Mouse (Mus musculus): ENCODE results near the gene Cfap298. TPM values are rescaled to one million over a fixed set of nuclear protein-coding genes. Genes with fewer than 3 reads are reported as not detected.
A peak's percentile ranks its signal among the peaks of the same experiment; 100 is the strongest.

Gene Cfap298
- total RNA-seq, 2 experiments from 2014 or later: 25.8 to 30.1 TPM

DNA sequence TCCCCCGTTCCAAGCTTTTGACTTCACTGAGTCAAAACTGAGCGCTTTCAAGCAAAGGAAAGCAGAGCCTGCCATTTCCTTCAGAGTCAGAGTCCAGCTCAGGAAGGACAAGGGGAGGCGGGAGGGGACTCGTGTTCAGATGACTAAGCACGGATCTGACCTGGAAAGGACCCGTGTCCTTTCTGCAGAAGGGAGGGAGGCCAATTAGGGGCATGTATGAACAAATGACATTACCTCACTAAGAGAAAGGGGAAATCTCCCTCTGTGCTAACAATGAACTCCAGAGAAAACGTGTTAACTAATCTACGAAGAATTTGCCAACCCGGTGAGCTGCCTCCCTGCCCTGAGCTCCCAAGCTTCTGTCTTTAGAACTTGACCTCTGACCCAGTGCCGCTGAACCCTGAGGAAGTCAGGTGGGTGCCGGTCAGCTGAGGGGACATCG, 18.9 kb downstream of the Cfap298 start:
- peak; percentile 62 to 78 for DNase-seq

DNA sequence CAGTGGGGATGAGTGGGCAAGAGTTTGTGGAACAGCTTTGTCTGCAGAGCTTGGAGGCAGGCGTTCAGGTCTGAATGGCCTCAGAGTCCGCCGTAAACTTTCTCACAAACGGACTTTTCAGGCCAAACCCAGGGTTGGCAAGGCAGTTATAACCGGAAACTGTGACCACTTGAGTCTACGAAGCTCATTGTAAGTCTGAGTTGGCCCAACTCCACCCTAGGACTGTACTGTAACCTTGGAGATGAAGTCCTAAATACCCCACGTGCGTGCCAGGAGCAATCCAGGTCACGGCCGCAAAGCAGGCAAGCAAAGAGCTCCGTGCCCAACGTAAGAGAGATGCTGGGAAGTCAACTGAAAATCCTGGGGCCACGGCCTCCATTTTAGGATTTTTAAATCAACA, 23.1 kb downstream of the Cfap298 start:
- peak in 1 of 2 experiments; percentile 24 for DNase-seq

DNA sequence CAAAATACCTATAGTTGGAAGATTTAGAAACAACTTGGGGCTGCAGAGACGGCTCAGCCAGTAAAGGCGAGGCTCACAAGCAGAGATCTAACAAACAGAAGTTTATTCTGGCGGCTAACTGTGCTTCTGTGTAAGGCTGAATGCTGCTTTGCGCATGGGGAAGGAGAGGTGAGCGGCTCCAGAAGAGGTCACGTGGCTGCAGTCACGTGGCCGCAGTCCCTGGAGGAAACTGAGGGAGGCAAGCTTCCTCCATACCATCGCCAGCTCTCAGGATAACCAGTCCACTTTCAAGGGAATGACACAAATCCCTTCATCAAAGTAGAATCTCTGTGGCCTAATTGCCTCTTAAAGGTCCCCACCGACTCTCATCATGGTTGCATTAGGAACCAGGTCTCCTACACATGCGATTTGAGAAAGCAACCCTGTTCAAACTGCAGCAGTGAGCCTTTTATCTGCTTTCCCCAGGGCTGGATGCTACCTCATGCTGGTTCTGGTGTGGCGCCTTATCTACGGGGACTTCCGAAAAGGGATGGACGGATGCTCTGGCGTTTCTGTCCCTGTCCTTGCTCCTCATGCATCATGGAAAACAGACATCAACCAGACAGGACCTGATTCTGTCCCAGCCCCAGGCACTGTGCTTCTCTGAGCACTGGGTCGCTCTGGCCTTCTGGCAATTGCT, 23.9 kb downstream of the Cfap298 start:
- peak; percentile 52 to 56 for DNase-seq

DNA sequence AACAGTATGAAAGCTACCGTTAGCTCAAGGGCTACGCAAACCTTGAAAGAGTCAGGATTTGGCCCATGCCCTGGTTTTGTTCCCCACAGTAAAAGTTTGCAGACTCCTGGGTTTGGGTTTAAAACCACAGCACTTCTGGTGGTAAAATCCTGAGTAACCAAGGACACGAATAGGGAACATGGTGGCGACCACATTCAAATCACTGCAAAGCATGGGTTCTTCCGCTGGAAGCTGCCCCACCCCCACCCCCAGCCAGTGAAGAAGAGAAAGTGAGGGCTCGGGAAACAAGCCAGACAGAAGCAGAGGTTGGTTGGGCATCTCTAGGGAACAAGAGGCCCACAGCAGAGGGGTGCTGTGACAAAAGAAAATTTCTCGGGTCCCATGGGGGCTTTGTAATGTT, 27.7 kb downstream of the Cfap298 start:
- no peak for DNase-seq

DNA sequence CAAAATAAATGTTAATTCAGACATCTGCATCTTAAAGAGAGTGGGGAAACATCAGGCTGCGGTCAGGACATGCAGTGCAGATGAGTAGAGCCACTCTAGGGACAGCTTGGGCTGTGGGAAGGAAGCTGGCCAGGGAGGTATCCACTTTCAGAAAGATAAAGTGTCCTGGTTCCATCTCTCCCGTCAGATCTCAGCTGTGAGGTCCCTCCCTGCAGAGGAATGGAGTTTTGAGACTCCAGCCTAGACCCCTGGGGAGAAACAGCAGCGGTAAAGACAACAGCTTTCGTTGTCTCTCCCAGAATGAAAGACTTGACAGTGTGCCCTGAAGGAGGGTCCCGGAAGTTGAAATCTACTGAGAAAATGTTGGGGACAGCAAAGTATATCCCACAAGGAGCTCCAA, 31.6 kb downstream of the Cfap298 start:
- no peak for DNase-seq

DNA sequence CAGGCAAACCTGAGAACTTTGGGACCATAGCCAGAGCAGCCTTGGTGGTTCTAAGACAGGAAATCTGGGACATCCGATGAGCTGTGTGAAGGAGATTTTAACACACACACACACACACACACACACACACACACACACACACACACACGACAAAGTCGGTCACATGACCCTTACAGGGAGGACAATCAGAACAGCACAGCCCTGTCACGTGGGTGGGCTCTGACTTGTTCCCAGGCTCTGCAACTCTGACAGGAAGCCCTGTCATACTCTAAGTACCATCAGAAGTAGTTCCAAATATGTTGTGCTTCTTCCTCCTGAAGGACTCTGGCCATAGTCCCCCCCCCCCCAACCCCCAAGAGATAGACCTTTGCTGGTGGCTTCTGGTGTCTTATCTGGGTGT, 33.5 kb downstream of the Cfap298 start:
- DNase-seq: peak; percentile 26 to 49

DNA sequence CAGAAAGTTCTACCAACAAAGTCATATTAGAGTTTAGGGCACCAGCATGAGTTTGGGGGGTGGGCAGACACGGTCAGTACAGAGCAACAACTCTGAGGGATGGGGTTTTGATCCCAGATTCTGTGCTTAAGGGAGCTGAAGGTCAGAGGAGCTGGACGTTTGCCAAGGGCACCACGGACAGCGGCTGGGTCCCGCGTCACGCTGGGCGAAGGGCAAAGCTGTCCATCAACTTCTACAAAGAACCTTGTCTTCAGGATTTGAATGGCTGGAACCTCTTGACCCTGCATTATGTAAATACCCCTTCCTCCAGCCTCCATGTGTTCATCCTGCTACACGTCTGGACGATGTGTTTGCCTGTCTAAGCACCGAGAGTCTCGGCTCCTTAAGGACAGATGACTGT, 35.4 kb downstream of the Cfap298 start:
- no peak for DNase-seq

DNA sequence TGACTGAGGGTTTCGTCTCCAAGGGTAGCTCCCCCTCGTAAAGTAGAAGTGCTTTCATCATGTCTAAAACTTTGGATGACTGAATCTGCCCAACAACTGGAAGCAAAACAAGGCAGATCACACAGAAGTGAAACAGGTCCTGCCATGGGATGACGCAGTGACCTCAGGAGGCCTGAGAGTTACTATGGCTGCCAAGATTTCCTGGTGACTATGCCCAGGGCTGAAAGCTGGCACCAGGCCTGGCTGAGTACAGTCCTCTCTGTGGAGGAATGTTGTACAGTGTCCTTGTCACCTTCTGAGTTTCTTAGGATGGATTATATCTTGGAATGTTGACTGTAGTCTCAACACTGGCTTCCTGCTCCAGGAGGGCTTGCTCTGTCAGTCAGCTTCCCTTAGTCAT, 37.3 kb downstream of the Cfap298 start:
- DNase-seq: peak; percentile 71 to 76

DNA sequence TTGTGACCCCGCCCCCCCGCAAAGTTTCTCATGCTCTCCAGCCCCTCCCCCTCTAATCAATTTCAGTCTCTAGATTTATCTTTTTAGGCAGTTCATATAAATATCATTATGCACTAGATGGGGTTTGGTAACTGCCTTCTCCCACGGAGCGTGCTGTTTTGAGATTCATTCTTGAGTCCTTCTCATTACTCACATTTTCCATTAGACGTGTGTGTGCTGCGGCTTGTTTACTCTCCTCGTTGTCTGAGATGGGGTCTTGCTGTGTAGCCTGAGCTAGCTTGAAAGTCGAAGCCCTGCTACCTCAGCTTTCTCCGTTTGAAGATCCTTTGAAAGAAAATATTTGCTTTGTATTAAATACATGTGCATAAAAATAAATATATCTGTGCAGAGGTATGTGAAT, 41.1 kb downstream of the Cfap298 start:
- no peak for DNase-seq

DNA sequence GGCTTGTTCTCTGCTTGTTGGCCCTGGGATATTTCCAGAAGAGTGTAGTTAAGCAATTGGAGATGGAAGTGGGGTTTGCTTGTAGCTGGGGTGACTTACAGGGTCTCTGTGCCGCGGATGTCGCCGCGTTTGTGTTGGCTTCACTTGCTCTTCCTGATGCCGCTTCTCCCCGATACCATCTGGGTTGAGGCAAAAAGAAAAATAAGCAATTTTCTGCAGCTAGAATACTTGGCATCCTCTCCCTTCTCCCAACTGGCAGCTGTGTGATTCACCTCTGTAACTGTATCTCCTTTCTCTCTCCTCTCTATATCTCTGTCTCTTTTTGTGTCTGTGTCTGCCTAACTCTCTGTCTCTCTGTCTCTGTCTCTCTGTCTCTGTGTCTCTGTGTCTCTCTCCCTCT, 41.9 kb downstream of the Cfap298 start:
- DNase-seq: no peak

DNA sequence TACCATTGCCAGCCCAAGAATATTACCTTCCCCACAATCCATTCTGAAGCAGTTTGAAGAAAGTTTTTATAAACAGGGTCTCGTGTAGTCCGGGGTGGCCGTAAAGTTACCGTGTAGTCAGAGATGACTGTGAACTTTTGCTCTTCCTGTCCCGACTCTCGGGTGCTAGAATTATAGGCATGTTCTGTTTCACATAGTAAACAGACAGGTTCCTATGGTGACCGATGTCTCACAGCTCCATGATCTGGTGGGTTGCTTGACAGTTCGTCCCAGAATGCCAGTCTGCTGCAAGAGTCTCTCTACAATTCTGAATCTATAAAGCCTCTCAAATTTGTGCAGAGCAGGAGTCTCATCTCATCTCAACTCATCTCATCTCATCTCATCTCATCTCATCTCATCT, 42.8 kb downstream of the Cfap298 start:
- no peak for DNase-seq

DNA sequence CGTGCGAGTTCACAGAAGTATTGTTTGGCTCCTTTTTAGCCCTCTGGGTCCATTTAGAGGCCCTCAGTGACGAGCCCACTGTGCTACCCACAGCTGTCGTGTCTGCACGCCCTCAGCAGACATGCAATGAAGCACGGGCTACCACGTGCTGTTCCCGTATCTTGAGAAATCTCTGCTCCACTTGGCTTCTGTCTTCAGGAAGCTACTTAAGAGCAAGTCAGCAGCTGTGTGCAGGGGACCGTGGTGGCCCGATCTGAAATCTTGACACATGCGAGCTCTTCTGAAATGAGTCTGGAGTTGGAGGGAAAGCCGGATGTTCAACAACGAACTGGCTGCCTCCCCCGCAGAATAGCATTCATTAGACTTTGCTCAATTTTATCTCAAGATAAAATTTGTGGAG, 43.3 kb downstream of the Cfap298 start:
- DNase-seq: peak; percentile 44 to 56

DNA sequence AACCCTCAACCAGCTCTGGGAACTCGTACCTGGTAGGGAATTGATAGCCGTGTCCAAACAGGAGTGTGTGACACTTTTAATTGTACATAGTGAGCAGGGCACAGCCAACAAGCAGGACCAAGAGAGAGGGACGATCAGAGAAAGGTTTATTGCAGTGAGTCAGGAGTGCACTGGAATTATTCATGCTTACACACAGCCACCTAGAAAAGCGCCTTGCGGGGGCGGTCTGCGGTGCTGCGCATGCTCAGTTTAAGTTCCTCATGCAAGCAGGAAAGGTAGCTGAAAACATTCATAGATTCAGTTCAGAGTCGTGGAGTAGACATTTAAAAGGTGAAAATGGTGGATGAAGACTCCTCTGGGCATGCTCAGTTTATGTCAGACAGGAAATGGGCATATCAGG, 44.2 kb downstream of the Cfap298 start:
- no peak for DNase-seq

DNA sequence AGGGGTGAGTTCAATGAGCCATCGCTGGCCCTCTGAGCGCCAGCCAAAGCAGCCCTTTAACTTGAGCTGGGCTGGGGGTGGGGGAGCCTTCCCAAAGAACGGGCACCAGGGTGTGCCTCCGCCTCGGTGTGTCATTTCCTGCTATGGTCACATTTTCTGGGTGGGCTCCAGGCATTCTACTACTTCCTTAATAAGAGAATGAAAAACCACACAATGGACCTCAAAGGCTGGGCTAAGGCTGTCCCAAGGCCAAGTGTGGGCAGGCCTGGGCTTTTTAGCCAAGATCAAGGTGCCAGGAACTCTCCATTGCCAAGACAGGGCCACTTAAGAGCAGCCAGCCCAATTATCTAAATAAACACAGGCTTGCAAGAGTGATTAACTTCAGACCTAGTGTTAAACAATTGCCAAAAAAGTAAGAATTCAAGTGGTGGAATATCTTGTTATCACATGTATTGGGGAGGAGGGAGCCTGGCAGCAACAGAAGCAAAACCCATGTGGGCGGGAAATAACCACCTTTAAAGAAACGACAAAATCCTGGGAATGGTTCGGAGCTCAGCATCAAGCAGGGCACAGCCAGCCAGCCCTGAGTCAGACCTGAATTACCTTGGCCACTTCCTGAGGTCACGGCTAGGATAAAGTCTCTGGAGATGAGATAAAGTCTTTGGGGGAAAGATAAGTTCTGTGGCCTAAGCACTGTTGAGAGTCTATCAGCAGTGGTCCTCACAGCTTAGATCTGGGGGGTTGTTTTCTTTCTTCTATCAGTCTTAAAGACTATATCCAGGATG, 48.9 kb downstream of the Cfap298 start:
- DNase-seq: peak; percentile 49 to 75

DNA sequence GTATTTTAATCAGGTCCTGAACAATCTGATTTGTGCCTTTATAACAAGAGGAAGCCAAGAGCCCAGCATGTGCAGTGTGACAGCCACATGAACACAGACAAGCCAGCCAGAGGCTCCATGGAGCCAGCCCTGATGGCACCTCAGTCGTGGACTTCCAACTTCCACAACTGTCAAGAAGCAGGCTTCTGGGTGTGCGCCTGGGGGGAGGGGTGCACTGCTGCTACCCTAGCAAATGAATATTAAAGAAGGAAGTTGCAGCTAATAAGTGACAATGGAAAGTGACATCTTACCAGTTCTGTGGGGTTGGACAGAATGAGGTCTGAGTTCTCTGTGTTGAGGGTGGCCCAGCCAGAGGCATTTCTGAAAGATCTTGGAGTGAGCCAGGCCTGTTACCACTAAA, 49.6 kb downstream of the Cfap298 start:
- DNase-seq: no peak

DNA sequence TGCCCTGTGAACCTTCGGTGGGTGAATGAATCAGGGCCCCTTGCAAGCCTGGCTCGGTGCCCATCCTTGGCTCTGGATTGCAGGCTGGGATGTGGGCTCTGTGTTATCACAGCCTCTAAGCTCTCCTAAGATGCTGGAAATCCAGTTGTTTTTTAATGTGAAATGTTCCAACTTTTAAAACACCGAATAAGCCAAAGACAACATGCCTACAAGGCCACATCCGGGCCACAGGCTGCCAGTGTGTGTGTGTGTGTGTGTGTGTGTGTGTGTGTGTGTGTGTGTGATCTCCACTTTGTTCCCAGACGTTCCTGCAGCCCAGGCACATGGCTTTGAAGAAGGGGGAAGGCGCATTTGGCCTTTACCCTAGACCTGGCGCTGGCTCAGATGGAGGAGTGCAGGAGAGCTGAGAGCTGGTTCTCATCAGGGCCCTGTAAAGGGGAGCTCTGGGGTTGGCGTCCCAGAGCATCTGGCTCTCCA, 52.4 kb downstream of the Cfap298 start:
- DNase-seq: peak; percentile 62 to 71

DNA sequence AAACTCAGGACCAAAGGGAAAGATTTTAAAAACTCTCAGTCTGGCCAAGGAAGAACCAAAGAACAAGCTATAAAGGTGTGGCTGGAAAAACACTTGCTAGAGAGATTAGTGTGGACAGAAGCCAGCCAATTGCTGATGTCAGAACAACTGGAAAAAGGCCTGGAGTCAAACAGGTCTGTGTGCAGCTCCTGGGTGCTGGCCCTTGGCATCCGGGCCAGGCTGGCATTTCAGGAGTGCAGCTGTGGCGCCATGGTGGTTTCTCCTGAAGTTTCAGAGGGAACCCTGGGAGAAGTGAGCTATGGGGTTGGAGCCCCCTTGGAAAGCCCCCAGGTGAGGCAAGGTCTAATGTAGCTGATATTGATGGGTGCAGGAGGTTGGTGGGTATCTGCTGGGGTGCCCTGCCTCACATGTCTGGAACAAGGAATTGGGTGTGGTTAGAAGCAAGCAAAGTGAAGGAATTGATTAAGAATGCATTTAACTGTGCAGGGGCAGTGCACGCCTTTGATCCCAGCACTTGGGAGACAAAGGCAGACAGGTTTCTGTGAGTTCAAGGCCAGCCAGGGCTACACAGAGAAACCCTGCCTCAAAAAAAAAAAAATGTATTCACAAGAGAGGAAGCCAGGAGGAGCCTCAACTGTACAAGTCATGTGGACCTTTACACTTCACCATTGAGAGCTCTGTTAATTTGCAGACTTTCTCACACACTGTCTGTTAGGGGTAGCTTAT, 56.6 kb downstream of the Cfap298 start:
- no peak for DNase-seq

Small RNA genes lying within 50 kb of the gene (microRNA-seq; reads per million reads assigned to microRNA genes)
- 0 reads per million in 2 experiments for gene Gm22933

Other genes starting within 250 kb of the Cfap298 start
- 1 to 10 TPM; 2.9 to 3.0 TPM for gene Mis18a, start 207.7 kb downstream of the Cfap298 start, total RNA-seq (2021)
- 10 to 100 TPM; 17.2 to 23.7 TPM for gene Mrap, start 196.9 kb downstream of the Cfap298 start, total RNA-seq (2021)
- gene Urb1, start 124.7 kb downstream of the Cfap298 start, total RNA-seq (2021): 1 to 10 TPM; 5.5 to 7.3 TPM
- gene Eva1c, start 108.4 kb downstream of the Cfap298 start, total RNA-seq (2021): 1 to 10 TPM; 1.7 to 3.1 TPM
- 10 to 100 TPM; 28.4 to 33.6 TPM for gene Synj1, start 76.2 kb upstream of the Cfap298 start, total RNA-seq (2021)
- 10 to 100 TPM; 11.3 to 12.4 TPM for gene Paxbp1, start 109.4 kb upstream of the Cfap298 start, total RNA-seq (2021)
- gene 4932438H23Rik, start 160.0 kb upstream of the Cfap298 start, total RNA-seq (2021): under 1 TPM; 0.13 to 0.17 TPM